Mouse (Mus musculus) layer of hippocampus, adult 11-12 months (tissue): Measurements from ENCODE around the gene Apoc2.

Experiments
- DNase-seq: peaks from one replicate; pipeline ENCODE4 v3.0.0; 2022; ENCODE audit warnings: low spot score

Gene Apoc2

GRCm38 (mm10) chr7:19677872-19678271, at the start of gene Apoc2:
Gene Apoc2 (minus strand): TSS chr7:19677941.
- no peak for DNase-seq

GRCm38 (mm10) chr7:19726541-19726940, 48.8 kb upstream of the Apoc2 start:
- DNase-seq = no peak

GRCm38 (mm10) chr7:19724167-19724566, 46.4 kb upstream of the Apoc2 start:
- no peak for DNase-seq

GRCm38 (mm10) chr7:19722754-19723195, 45.0 kb upstream of the Apoc2 start:
- DNase-seq = no peak

GRCm38 (mm10) chr7:19719200-19719599, 41.5 kb upstream of the Apoc2 start:
- no peak for DNase-seq

GRCm38 (mm10) chr7:19718297-19718952, 40.7 kb upstream of the Apoc2 start:
- no peak for DNase-seq

- no peak for DNase-seq
These were observed 39.6 kb upstream of the Apoc2 start for GRCm38 (mm10) chr7:19717346-19717745.

GRCm38 (mm10) chr7:19716822-19717221, 39.1 kb upstream of the Apoc2 start:
- DNase-seq = no peak

GRCm38 (mm10) chr7:19716055-19716682, 38.4 kb upstream of the Apoc2 start:
- no peak for DNase-seq

GRCm38 (mm10) chr7:19715239-19716054, 37.7 kb upstream of the Apoc2 start, which contains the start of gene Tomm40:
Gene Tomm40 (minus strand): TSS chr7:19715438.
- DNase-seq = peak; percentile 100

- no peak for DNase-seq
These were observed 37.1 kb upstream of the Apoc2 start for GRCm38 (mm10) chr7:19714836-19715235.

- no peak for DNase-seq
These were observed 35.9 kb upstream of the Apoc2 start for GRCm38 (mm10) chr7:19713598-19713997.

- no peak for DNase-seq
These were observed 35.5 kb upstream of the Apoc2 start for GRCm38 (mm10) chr7:19713196-19713595.

GRCm38 (mm10) chr7:19712414-19712813, 34.7 kb upstream of the Apoc2 start:
- no peak for DNase-seq

- DNase-seq = no peak
These were observed 32.9 kb upstream of the Apoc2 start for GRCm38 (mm10) chr7:19710650-19711049.

GRCm38 (mm10) chr7:19705271-19705670, 27.5 kb upstream of the Apoc2 start:
- DNase-seq = no peak

GRCm38 (mm10) chr7:19704475-19704874, 26.7 kb upstream of the Apoc2 start:
- no peak for DNase-seq

- no peak for DNase-seq
These were observed 25.3 kb upstream of the Apoc2 start for GRCm38 (mm10) chr7:19702859-19703555.

GRCm38 (mm10) chr7:19701069-19701761, 23.5 kb upstream of the Apoc2 start:
- DNase-seq = peak; percentile 84

GRCm38 (mm10) chr7:19700299-19701068, 22.7 kb upstream of the Apoc2 start:
- no peak for DNase-seq

- DNase-seq = no peak
These were observed 22.0 kb upstream of the Apoc2 start for GRCm38 (mm10) chr7:19699827-19700148.
